Mouse (Mus musculus): ENCODE measurements around the gene Mitf.

Gene Mitf

DNA sequence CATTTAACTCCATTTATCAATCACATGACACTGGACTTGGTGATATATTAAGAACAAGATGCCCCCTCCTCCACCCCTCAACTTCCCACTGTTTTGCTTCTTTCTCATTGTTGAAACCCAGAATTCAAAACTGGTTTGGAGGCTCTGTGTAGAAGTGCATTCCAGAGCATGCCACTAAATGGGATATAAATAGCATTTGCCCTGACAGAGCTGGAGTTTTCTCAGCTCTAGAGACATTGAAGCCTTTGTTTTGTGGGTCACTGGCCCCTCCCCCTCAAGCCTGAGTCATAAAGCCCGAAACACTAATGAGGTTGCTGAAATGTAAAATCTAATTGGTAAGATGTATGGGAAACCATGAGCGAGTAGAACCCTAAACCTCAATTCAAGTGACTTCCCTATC, 76.6 kb downstream of the Mitf start:
- no peak for DNase-seq

DNA sequence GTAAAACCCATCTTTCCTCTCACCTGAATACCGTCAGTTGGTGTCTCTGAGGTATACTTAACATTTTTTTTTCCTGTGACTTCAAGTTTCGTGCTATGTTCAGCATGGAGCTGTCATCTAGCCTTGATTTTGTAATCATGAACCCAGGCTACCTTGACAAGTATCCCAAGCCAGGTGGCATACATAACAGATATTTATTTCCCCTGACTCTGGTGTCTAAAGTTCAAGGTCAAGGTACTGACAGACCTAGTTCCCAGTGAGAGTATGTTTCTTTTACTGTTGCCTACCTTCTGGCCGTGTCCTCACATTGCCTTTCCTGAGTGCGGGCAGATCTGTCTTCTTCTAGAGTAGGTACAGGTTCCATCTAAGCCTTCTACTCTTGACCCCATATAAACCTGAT, 78.1 kb downstream of the Mitf start:
- DNase-seq: no peak

DNA sequence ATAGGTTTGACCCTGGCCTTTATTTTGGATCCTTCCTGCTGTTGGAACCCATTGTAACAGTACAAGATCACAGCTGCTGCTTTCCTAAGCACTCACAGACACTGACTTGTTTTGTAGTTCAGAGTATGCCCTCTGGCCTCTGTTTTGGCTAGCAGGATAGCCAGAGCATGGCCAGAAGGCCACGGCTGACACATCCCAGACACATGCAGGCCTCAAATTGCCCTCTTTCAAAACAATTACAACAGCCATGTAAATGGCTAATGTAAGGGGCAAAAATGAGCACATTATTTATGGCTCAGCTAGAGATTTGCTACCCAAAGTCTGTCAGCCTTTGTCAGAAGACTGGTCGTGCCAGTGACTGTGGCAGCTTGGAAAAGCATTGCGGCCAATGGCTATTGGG, 78.8 kb downstream of the Mitf start:
- DNase-seq: no peak

DNA sequence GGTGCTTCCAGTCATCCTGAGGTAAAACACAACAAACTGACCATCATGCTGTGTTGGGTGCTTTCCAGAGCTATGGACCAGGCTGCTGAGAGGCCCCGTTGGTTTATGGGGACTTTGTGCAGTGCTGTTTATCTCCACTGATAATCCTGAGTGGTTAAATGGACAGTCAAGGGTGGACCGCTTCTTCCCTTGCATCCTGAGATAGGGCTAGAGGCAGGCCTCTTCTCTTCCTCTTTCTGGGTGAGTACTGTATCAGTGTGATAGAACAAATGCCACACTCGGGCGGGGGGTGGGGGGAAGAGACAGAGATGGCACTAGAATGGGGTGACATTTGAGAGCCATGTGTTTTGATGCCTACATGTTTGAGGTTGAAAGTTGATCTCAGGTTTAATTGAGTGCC, 81.0 kb downstream of the Mitf start:
- no peak for DNase-seq

DNA sequence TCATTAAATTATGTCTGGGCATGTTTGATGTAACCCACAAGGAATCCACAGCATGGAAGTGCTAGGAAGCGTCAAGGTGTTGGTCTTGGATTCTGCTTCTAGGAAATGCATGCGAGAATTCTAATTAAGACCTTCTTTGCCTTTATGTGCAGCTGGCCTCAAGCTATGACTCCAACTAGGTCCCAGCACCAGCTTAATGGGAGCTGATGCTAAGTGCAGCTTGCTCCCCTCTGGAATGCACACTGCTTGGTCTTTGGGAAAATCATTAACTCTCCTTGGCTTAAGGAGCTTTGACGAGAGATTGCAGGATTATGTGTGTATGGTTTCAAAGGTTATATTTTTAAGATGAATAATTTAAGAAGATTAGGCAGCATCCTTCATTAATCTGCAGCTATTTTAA, 81.7 kb downstream of the Mitf start:
- DNase-seq: no peak

DNA sequence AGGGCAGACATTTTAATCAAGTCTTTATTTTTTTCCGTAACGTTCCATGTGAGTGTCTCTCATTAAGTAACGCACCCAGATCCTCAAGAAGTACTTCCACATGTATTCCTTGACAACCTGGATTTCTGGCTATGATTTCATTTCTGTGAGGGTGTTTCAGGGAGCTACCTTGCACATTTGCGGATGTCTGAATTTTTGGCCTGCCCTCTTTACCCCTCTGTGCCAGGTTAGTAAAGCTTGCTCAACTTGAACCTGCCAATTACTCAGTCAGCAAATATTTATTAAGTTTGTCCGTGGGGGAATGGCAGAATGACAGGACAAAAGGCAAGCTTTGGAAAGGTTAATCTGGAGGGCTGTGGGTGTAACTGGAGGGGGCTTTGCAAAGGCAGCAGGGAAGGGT, 86.7 kb downstream of the Mitf start:
- no peak for DNase-seq

DNA sequence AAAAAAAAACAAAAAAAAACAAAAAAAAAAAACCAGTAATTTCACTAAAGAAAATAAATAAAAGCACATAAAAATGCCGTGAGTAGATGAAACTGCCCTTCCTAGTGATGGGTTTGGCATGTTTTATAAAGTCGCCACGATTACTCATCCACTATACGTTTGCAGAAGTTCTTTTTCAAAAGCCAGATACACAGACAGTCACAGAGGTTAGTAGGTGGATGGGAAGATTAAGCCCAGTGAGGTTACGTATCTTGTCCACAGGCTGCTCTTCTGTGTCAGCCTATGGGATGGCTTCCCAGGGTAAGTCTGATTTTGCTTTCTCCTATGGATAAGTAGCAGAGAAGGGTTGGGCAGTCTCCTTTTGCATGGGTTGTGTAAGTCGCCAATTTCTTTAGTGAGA, 90.3 kb downstream of the Mitf start:
- no peak for DNase-seq

DNA sequence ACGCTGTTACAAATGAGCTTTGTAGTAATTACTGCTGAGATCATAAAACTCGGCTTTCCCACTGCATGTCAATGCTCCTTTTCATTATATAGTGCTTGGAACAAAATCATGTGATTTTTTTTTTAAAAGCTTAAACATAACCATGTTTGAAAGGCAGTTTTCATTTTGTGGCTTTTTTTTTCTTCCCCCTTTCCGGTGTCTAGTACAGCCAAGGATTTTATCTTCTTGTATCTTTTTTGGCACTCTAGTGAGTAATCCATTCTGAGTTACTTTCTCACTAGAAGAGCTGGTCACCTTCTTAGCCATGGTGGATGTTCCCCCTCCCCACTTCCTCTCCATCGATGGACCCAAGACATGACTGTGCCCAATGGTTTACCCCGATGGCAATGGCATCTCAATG, 91.2 kb downstream of the Mitf start:
- no peak for DNase-seq

DNA sequence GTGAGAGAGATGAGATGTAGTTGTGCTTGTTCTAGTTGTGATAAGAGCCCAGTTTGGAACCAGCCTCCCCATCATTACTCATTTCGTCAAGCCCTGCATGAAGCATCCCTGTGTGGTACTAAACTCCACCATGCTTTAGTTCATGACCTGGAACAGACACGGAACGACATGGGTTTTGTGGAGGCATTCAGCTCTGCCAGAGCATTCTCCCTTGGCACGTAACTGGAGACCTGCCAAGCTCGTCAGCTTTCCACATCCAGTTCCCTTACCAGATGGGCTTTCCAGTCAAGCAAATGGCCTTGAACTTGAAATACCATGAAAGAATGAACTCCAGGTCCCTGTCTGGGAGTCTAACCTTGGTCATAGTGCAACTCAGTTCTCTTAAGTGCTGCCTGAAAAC, 94.7 kb downstream of the Mitf start:
- DNase-seq: no peak

DNA sequence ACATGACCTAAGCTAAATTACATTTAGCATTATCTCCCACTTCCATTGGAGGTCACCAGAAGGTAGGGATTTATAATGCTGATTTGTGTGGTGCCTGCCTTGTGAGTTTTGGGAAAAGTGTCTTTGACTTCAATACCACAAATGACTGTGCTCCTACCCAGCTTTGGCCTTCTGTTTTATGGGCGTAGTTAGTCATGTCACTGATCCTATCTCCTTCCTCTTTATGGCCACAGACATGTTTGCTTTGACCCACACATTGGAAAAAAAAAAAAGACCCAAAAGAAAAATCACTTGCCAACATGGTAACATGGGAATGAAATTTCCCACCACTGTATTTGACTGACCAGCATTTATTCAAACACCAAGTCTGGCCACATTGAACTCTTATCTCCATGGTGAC, 95.4 kb downstream of the Mitf start:
- no peak for DNase-seq

DNA sequence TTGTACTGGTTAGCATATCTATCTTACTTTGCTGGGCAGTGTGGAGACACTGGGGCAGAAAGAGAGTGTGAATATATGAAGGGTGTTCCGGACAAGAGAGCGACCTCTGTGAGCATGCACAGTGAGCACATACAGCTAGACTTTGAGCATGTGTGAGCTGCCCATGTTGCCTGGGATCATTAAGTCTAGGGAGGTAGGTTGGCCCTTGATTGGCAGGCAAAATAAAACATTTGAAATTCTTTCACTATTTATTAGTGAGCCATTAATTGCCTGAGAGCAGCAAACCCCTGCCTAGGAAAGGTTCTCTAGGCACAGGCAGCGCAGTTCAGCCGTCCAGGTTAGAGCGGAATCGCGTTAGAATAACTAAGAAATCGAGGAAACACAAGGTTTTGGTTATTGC, 107.9 kb downstream of the Mitf start:
- no peak for DNase-seq

DNA sequence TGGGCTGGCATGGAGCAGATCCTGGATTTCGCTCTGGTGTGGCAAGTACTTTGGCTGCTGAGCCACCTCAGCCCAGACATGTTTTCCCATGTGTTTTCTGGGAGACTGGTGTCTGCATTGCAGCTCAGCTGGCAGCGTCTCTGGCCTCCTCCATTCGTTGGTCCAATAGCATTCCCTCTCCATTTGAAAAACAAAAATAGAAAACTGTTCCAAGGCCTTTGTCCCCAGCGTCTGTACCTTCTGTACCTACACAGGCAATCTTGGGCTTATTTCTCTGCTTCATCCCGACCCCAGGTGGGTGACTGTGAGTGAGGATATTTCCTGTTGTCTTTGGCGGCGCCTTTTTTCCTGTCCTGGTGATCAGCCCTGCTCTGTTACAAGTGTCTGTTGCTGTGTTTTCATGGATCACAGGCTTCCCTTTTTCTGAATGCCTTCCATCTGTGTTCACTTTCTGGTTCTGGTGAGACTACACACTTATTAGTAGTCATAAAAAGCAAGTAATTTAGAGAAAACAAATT, 109.6 kb downstream of the Mitf start:
- no peak for DNase-seq

DNA sequence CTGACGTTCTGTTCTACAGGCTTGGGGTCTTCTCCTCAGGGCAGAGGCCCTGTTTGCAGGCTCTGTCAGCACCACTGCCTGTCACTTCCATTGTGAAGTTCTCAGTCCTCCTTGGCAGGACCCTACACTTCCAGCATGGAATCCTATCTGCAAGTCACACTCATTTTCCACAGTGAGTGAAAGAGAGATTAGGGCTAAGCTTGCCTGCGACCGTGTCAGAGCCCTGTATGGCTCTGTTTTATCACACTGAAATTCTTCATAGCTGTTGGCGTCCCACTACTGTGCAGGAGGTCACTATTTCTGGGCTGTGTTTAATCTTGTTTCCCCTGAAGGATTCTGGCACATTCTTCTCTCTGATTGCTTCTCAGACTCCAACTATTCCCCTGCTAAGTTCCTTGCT, 111.2 kb downstream of the Mitf start:
- no peak for DNase-seq

DNA sequence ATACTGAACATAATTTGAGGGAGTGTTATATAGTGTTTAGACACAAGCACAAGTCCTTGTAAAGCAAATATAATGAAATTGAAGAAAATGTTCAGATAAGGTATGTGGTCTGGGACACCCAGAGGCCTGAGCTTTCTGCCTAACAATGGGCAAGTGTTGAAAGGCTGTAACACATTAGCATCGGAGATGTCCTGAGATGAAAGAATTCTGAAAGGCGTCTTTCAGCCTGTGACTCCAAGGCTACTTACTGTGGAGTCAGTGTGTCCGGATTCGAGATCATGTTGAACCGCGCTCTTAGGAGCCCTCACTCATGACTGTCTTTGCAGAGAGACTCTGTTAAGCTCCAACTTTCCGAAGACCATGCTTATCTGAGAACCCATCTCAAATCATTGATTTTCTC, 111.6 kb downstream of the Mitf start:
- no peak for DNase-seq

DNA sequence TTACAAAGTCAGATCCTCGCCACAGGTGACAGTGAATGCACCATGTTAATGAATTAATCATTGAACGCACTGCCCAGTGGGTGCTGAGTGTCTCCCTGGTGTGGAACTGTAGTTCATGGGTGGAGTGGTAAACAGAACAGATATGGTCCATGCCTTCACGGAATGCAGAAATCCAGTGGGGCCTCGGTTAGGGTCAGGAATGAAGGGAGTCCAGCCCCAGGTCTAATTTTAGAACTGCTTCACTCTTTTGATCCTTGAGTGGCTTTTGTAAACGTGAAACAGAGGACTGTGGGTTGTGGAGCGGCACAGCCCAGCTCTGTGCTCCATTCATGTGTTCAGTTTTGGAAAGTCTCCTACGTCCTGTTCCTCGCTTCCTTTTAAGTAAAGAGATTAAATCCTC, 112.4 kb downstream of the Mitf start:
- no peak for DNase-seq

DNA sequence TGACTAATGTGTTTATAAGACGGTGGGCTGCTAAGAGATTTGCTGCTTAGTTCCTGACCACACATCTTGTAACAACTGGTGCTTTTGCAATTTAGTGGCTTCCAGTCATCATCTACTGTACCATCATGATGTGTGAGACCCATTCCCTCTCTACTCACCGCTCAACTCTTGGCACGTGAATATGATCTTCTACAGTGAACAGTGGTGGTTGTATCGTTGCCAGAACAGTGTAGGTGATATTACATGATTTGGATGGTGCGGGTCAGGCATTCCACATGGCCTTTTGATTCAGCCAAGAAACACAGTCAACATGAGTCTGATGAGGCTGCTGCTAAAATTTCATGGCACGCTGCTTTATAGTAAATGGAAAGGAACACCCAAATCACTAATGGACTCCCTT, 114.7 kb downstream of the Mitf start:
- DNase-seq: no peak

DNA sequence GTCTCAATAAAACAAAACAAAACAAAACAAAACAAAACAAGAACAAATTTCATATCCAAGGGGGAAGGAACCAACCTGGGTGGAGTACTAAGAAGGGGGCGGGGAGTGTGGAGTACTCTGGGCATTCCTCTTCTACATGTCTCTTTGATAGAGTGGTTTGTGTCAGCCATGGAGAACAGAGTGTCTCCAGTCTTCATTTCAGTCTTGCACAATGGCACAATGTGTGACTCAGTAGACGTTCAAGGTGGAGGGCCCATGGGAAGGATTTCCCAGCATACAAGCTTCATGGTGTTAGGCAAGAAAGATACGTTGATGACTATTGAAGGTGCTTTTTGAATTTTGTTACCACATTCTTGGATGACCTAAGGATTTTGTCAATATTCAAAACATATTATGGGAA, 117.4 kb downstream of the Mitf start:
- DNase-seq: no peak

DNA sequence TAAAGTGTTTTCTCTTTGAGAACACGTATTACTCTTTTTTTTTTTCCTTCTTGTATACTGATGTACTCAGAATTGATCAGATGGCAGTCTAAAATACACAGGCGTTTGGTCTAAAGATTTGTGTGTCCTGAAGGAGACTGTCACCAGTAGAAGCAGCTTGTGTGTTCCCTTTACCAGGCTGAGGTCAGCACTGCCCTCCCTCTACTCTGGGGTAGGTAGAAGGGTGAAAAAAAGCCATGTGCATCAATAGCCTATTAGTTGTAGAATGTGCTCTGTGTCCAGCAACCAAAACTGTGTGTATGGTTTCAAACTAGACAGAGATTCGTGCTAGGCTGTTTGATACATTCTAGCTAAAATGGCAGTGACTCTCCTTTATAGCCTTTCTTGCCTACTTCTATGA, 122.2 kb downstream of the Mitf start:
- no peak for DNase-seq

DNA sequence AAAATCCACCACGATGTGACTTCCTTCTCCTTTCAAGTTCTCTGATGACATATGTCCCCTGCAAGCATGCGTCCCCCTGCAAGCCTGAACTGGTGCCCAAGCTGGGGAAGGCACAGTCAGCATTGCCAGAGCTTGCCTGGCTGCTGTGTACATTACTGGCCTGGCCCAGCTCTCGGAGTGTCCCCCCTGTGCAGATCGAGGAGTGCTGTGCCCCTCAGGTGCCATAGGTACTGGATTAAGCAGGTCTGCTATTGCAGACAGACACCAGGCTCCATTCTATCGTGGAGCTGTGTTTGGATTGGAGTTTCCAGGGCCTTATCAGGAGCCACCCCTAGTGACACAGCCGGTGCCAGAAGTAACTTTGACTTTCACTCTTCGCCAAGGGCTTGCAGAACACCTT, 122.6 kb downstream of the Mitf start:
- DNase-seq: peak; percentile 6

DNA sequence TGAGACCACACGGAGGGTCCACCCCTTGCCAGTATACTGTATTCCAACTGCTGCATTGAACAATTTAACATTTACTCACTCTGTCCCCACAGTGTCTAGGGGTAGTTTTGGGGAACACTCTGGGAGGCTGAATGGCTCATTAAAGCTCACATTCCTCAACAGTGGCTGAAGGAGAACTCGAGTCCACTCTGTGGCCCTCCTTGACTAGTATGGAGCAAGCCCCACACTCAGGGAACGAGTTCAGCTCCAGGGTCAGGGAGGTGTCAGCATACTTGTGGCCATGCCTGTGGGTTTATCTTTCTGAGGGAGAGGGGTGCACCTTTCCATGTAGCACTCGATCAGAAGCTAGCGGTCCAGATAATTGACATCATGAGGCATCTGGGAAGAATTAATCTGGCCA, 130.3 kb downstream of the Mitf start:
- no peak for DNase-seq

DNA sequence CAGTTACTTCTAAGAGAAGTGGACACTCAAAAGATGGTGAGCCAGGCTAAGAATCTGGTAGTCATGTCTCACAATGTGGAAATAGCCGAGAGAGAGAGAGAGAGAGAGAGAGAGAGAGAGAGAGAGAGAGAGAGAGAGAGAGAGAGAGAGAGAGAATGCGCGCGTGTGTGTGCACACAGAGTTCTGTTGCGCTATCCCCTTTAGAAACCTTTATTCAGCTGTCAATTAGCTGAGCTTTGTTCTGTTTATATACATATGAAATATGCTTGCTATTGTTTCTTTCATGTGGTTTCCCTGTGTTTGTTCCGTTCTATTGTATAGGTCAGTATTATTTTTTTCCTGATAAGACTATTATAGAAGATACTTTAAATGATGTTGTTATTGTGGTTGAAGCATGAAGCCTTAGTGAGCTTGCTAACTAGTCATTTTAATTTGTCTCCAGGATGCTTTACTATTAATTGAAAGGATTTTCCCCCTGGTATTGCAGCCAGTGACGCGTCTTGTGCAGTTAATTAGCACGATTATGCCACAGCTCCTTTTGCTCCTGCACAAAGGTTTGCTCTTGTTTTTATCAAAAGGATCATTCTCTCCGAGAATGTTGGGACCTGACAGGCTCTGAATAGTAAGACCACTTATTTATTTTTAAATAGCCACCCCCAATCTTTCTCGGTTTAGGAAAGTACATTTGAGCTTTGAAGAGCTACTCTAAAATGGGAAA, 131.2 kb downstream of the Mitf start:
- DNase-seq: no peak

DNA sequence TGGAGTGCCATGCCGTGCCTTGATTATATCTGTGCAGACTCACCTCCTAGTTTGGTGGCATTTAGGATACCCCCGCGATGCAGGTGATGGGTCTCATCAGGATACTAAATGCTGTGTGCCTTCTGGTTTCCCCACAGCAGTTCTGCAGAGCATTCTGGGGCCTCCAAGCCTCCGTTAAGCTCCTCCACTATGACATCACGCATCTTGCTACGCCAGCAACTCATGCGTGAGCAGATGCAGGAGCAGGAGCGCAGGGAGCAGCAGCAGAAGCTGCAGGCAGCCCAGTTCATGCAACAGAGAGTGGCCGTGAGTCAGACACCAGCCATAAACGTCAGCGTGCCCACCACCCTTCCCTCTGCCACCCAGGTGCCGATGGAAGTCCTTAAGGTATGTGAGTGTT, 134.1 kb downstream of the Mitf start:
- no peak for DNase-seq

DNA sequence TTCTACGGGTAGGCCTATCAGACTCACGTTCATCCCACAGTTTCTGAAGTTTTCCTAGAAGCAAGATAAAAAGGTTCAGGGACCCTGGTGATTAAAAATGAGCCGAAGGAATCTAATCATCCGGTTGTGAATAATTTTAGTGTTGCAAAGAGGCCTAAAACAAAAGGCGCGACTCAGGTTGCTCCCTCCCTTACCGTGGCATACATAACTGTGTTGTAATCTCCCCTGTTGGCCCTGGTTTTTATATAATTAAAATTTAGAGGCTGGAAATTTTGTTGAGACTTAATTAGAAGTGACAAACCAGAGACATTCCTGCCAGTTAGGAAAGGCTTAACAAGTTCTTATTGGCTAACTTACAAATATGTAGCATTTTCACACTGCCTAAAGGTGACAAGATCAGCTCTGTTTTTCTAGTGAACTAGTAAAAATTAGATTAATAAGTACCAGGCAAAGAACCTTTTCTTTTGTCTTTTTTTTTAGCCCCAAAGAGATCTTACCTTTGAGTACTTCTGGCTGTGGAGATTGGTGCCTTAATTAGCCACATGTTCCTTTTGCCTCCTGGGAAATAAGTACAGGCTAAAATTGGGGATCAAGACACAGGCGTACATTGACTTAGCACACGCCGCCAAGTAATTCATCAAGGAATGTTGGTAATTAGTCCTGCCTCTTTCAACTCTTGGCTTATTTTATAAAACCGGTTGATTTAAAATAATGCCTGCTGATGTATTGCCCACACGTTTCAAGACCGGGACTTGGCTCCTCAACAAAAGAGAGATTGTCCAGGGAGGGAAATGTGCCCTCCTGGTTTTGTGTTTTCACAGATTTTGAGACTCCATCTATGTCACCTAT, 143.4 kb downstream of the Mitf start:
- no peak for DNase-seq

DNA sequence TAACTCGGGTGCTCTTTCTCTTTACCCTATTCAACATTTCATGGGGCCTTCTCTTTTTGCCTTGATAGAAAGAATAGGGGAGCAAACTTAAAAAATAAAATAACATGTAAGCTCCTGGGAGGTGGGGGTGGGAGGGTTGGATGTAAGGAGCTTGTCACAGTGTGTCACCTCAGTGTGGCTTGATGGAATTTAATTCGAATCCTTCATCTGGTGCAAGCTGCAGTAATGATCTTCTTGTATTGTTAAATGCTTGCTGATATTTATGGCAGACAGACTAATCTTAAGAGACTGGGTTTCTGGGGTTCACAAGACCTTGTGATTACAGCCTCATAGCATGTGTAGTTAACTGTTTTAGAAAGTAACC, 144.0 kb downstream of the Mitf start:
- no peak for DNase-seq

DNA sequence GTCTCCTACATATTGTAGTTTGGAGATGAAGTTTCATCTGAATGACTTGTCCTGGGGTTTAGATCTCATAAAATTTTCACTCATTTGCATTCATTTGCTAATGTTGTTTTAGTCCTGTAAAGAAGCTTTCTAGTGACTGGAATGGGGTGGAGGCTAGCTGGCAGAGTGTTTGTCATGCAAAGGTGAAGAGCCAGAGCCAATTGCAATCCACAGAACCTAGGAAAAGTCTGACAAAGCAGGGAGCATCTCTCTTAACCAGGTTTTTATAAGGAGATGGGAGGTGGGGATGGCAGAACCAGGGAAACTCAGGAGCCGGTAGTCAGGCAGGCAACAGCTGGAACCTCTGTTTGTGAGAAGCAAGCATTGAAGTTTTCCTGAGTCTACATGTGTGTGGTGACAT, 144.9 kb downstream of the Mitf start:
- DNase-seq: no peak
